Mouse (Mus musculus) heart, postnatal 0 days (tissue): ENCODE data around the gene Gm10273.

Source experiments
- CTCF ChIP-seq: IDR thresholded peaks from 2 replicates; pipeline ENCODE4 v1.5.1; 2016; ENCODE audit warnings: antibody characterized with exemption, control low read depth, low read depth
- EP300 ChIP-seq: IDR thresholded peaks from 2 replicates; pipeline ENCODE4 v1.6.1; 2016; ENCODE audit warnings: antibody characterized with exemption, low read depth

- TF ChIP-seq CTCF (no peak), EP300 (no peak)
Measured at GRCm38 (mm10) chr10:59439508-59439931, 44.1 kb downstream of the Gm10273 start.
